Mouse (Mus musculus) C2C12 (cell line): ENCODE results near the gene Wfdc15b.

Experiments used
- CTCF ChIP-seq: IDR thresholded peaks from one replicate; pipeline ENCODE4 v1.5.1; 2011; ENCODE audit not compliant: control insufficient read depth, insufficient read depth, insufficient read length
- FOSL1 ChIP-seq: IDR thresholded peaks from one replicate; pipeline ENCODE4 v1.8.0; 2011; ENCODE audit warnings: mild to moderate bottlenecking, low read length; ENCODE audit not compliant: poor library complexity, insufficient read depth, severe bottlenecking
- MAX ChIP-seq: IDR thresholded peaks from one replicate; pipeline ENCODE4 v1.6.1; 2011; ENCODE audit warnings: mild to moderate bottlenecking, control low read depth
- MYOG ChIP-seq: IDR thresholded peaks from one replicate; pipeline ENCODE4 v1.6.1; 2011; ENCODE audit not compliant: control insufficient read depth, insufficient read length; ENCODE audit errors: extremely low read depth
- USF1 ChIP-seq: IDR thresholded peaks from one replicate; pipeline ENCODE4 v1.6.1; 2011; ENCODE audit warnings: low read depth, mild to moderate bottlenecking, control low read depth, moderate library complexity

GRCm38 (mm10) chr2:164168571-164168946, 52.9 kb downstream of the Wfdc15b start:
- TF ChIP-seq MAX (no peak), CTCF (no peak), MYOG (no peak), USF1 (no peak), FOSL1 (no peak)
